Mouse (Mus musculus) MEL (cell line): ENCODE data around the gene Mfn2.

Experiments
- BHLHE40 ChIP-seq: IDR thresholded peaks from 2 replicates; pipeline ENCODE4 v1.6.1; 2012; ENCODE audit warnings: low read depth, mild to moderate bottlenecking, inconsistent platforms, low read length, improper control_type of control experiment, borderline replicate concordance
- CTCF ChIP-seq, 3 experiments: IDR thresholded peaks in 2 of 3; conservative IDR thresholded peaks in 1 of 3; 2 replicates each; pipeline ENCODE4 v1.5.1; 2011 to 2012; ENCODE audit warnings: low read length in 3 of 3, low read depth in 2 of 3, mild to moderate bottlenecking in 2 of 3, improper control_type of control experiment in 1 of 3, inconsistent platforms in 1 of 3, mixed read lengths in 1 of 3, moderate library complexity in 1 of 3; ENCODE audit not compliant: control insufficient read depth in 1 of 3, insufficient read depth in 1 of 3, poor library complexity in 1 of 3, severe bottlenecking in 1 of 3
- ELF1 ChIP-seq: IDR thresholded peaks from 2 replicates; pipeline ENCODE4 v1.6.1; 2014; ENCODE audit warnings: low read depth, mild to moderate bottlenecking, inconsistent platforms, low read length, improper control_type of control experiment, moderate library complexity
- EP300 ChIP-seq, 2 experiments: IDR thresholded peaks; 2 replicates each; pipeline ENCODE4 v1.6.1; 2011; ENCODE audit warnings: improper control_type of control experiment in 2 of 2, low read length in 2 of 2, low read depth in 1 of 2, mild to moderate bottlenecking in 1 of 2
- GATA1 ChIP-seq: IDR thresholded peaks from 2 replicates; pipeline ENCODE4 v1.6.1; 2011; ENCODE audit warnings: low read depth, low read length, improper control_type of control experiment
- KAT2A ChIP-seq: conservative IDR thresholded peaks from 2 replicates; pipeline ENCODE4 v1.6.1; 2012; ENCODE audit warnings: low read depth, low read length, improper control_type of control experiment, inconsistent platforms
- MAX ChIP-seq: IDR thresholded peaks from 2 replicates; pipeline ENCODE4 v1.6.1; 2011; ENCODE audit warnings: low read length, improper control_type of control experiment
- MEF2A ChIP-seq: IDR thresholded peaks from 2 replicates; pipeline ENCODE4 v1.6.1; 2014; ENCODE audit warnings: low read depth, mild to moderate bottlenecking, inconsistent platforms, low read length, improper control_type of control experiment; ENCODE audit not compliant: poor library complexity, insufficient replicate concordance, severe bottlenecking; ENCODE audit errors: extremely low read depth
- MXI1 ChIP-seq: IDR thresholded peaks from 2 replicates; pipeline ENCODE4 v1.6.1; 2011; ENCODE audit warnings: mild to moderate bottlenecking, low read depth, low read length, improper control_type of control experiment
- MYC ChIP-seq: IDR thresholded peaks from 2 replicates; pipeline ENCODE4 v1.6.1; 2011; ENCODE audit warnings: low read depth, mild to moderate bottlenecking, low read length, improper control_type of control experiment, moderate library complexity
- POLR2A ChIP-seq, 2 experiments: IDR thresholded peaks; 2 replicates each; pipeline ENCODE4 v1.6.1; 2011 to 2012; ENCODE audit warnings: low read length in 2 of 2, mild to moderate bottlenecking in 2 of 2, control low read depth in 1 of 2, improper control_type of control experiment in 1 of 2, low read depth in 1 of 2, moderate library complexity in 1 of 2; ENCODE audit not compliant: control insufficient read depth in 1 of 2, insufficient read depth in 1 of 2, poor library complexity in 1 of 2
- POLR2AphosphoS5 ChIP-seq: IDR thresholded peaks from 2 replicates; pipeline ENCODE4 v1.6.1; 2012; ENCODE audit warnings: low read depth, borderline replicate concordance, mild to moderate bottlenecking, inconsistent platforms, low read length, moderate library complexity, mixed read lengths
- USF1 ChIP-seq: IDR thresholded peaks from 2 replicates; pipeline ENCODE4 v1.6.1; 2014; ENCODE audit warnings: low read depth, mild to moderate bottlenecking, inconsistent platforms, low read length, improper control_type of control experiment, moderate library complexity
- ZNF384 ChIP-seq: IDR thresholded peaks from 2 replicates; pipeline ENCODE4 v1.6.1; 2012; ENCODE audit warnings: low read depth, mild to moderate bottlenecking, inconsistent platforms, low read length, improper control_type of control experiment

DNA sequence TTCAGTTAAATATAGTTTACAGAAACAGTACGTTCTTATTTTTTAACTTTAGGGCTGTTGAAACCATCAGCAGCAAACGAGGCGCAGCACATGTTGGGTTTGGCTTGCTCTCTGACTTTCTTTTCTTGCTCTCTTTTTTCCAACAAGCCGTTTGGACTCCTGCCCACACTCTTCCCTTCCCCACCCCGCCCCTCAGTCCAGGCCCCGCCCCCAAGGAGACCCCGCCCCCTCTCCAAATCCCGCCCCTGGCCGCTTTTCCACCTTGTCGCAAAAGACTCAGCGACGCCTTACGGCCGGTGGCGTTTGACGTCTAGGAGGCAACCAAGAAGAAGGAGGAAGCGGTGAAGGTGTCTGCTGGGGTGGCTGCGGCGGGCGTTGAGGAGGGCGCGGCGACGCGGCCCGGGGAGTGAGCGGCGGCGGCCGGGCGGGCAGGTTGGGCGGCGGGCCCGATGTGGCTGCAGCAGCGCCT, 36.1 kb upstream of the Mfn2 start, which contains the start of gene 2510039O18Rik:
- TF ChIP-seq EP300 (IDR thresholded peaks at IDR 0.05; ENCODE audit: low read depth in 1 of 2, low read length in 2 of 2) (no peak; a peak in 1 of 4 replicates), ELF1 (peak; percentile 79), POLR2AphosphoS5 (no peak), KAT2A (peak; percentile 67), POLR2A (IDR thresholded peaks at IDR 0.05; ENCODE audit: control insufficient read depth in 1 of 2, insufficient read depth in 1 of 2, low read depth in 1 of 2, low read length in 2 of 2, poor library complexity in 1 of 2) (peak; percentile 69 to 71; a peak in 3 of 4 replicates), CTCF (IDR thresholded peaks at IDR 0.05 in 2 of 3, conservative IDR thresholded peaks at IDR 0.05 in 1 of 3; ENCODE audit: control insufficient read depth in 1 of 3, insufficient read depth in 1 of 3, low read depth in 2 of 3, low read length in 3 of 3, poor library complexity in 1 of 3, severe bottlenecking in 1 of 3) (no peak), BHLHE40 (no peak), MEF2A (no peak), MAX (peak; percentile 63), ZNF384 (peak; percentile 44; the same call in 1 of the 2 replicates), GATA1 (no peak), USF1 (no peak), MYC (peak; percentile 73), MXI1 (peak; percentile 80)
